Mouse (Mus musculus): ENCODE measurements around the gene Lag3.

DNA sequence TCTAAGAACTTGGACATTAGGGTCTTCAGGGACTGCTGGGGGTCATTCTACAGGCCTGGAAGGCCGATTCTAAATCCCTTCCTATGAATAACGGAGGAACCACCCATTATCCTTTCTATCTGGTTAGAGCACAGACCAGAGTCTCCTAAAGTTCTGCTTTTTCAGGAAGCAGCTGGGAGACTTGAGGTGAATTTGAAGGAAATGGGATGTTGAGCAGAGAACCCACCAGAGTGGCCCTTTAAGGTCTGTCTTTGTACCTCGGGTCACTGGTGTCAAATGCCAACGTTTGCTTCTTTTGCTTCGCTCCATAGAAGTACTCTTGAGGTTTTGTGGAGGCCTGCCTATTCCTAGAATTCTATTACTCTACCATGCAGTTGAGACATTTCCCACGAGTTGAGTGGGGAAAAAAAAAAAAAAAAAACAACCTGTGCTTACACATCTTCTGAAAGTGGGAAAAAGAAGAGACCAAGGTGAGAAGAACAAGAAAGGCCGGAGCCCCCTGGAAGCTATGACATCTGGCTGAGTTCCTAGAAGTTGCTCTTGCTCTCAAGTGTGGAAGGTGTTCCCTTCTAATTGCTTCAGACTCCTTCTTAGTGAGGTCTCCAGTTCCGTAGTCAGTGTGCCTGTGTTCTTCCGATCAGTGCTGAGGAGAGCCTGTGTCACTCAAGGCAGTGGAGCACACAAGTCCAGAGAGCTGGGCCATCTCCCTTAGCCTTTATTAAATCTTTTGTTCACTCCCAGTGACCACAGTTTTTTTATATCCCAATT is 9.0 kb upstream of the Lag3 start:
- TF ChIP-seq CTCF (IDR thresholded peaks at IDR 0.05; ENCODE audit: low read depth), result no peak
- TF ChIP-seq EP300 (IDR thresholded peaks at IDR 0.05; ENCODE audit: low read depth), result no peak
